ENCODE assay signal across 18 mouse cellular contexts in genomic region chr2:105086081-105086480, GRCm38 (mm10). TPM values are rescaled to one million over a fixed set of nuclear protein-coding genes. Genes with fewer than 3 reads are reported as not detected.
DNase-seq lines count a peak whose midpoint lies in the region.
"Had no signal": no experiment of that assay in that cellular context is flagged by ENCODE, and none has a peak within 500 bp of the region (broad histone marks: within the 10 kb centered on the region; RNA-seq: fewer than 3 reads in every experiment).

No protein-coding gene starts in this region.

- intact Hi-C loops in heart, postnatal 25 days (cut with DNase I) = no loop called here
- intact Hi-C loops in heart, postnatal 14 days (cut with DNase I) = no loop called here

- peak; percentile 40 to 69 for DNase-seq in adrenal gland, adult (ENCODE audit: inconsistent age in 2 of 2, low spot score in 1 of 2)
- no peak for DNase-seq in adrenal gland, postnatal 4 days (ENCODE audit: low spot score in 2 of 2)
- DNase-seq in ovary, adult 18-20 months (ENCODE audit: low spot score) = peak; percentile 21
- no peak for DNase-seq in ovary, postnatal 36 days (ENCODE audit: low spot score)
- peak; percentile 34 to 45 for DNase-seq in adrenal gland, postnatal 36 days
- DNase-seq in heart, postnatal 25 days (ENCODE audit: low spot score) = no peak
- DNase-seq in heart, postnatal 14 days = no peak
- DNase-seq: cerebellum, adult 11-12 months; cerebellum, adult 8-10 months; cerebellum, postnatal 10 days; cerebellum, postnatal 36 days; embryo, embryonic 11 days; gastrocnemius, postnatal 25 days; heart, adult 18-20 months; heart, postnatal 10 days had no signal

RNA-seq across cellular contexts. Expression of gene Gm11060, which starts 5.7 kb away (rescaled TPM):
- total RNA-seq in adrenal gland, postnatal 4 days (2021) = not detected
- not detected for total RNA-seq in adrenal gland, postnatal 36 days (2021)
- total RNA-seq in heart, postnatal 25 days (2021) = not detected
- not detected for total RNA-seq in heart, postnatal 14 days (2021)
- total RNA-seq: ES-E14; gastrocnemius, adult 8-10 months; gastrocnemius, postnatal 25 days; heart, adult 18-20 months; heart, postnatal 10 days; hematopoietic stem cell, adult 5-6 weeks had no signal

RNA-seq across cellular contexts. Expression of gene Wt1, which starts 40.2 kb away (rescaled TPM):
- total RNA-seq in adrenal gland, postnatal 4 days (2021) = 10 to 100 TPM; 11.1 to 33.6 TPM
- total RNA-seq in adrenal gland, postnatal 36 days (2021) = 1 to 10 TPM; 2.5 to 3.5 TPM
- total RNA-seq in heart, postnatal 25 days (2021) = 1 to 10 TPM; 6.0 to 6.6 TPM
- total RNA-seq in heart, postnatal 14 days (2021) = 10 to 100 TPM; 13.0 to 13.8 TPM
- total RNA-seq: gastrocnemius, adult 8-10 months; hematopoietic stem cell, adult 5-6 weeks had no signal

Comparison
In these comparisons a context has a peak if more than half of its experiments do, and no peak if none do; other contexts are left out.
1. DNase-seq: peak in adrenal gland, adult (2 of 2), ovary, adult 18-20 months (single experiment) and adrenal gland, postnatal 36 days (2 of 2); none in adrenal gland, postnatal 4 days (0 of 2), ovary, postnatal 36 days (single experiment), heart, postnatal 25 days (single experiment) and heart, postnatal 14 days (0 of 2).